Mouse (Mus musculus) heart, embryonic 14.5 days (tissue): ENCODE data around the gene Dnah14. TPM values are rescaled to one million over a fixed set of nuclear protein-coding genes. Genes with fewer than 3 reads are reported as not detected.

Source experiments
- ATAC-seq: fragments of 200-750 bp; cut with Nextera tagmentation; 2 replicates; pipeline ENCODE4 v1.8.0; 2017; ENCODE audit warnings: low read depth, moderate TSS enrichment; ENCODE audit not compliant: insufficient number of reproducible peaks, insufficient read depth, low FRiP score
- H3K27ac ChIP-seq, 2 experiments: fragments of 200-500 bp in 1 of 2; fragments of 300-500 bp in 1 of 2; sonication (generic) in 1 of 2; replicated peaks in 1 of 2; 2 replicates each; pipeline ENCODE4 v1.5.1; 2012 to 2014; ENCODE audit warnings: low read depth in 2 of 2, low read length in 2 of 2, control low read depth in 1 of 2, mild to moderate bottlenecking in 1 of 2, mixed read lengths in 1 of 2; ENCODE audit not compliant: control insufficient read depth in 1 of 2, insufficient read depth in 1 of 2
- H3K27me3 ChIP-seq: fragments of 300-500 bp; sonication (generic); 2 replicates; pipeline ENCODE4 v1.6.1; 2014; ENCODE audit warnings: mild to moderate bottlenecking, low read length, control low read depth; ENCODE audit not compliant: control insufficient read depth, insufficient read depth
- H3K36me3 ChIP-seq: fragments of 300-500 bp; sonication (generic); 2 replicates; pipeline ENCODE4 v1.6.1; 2014; ENCODE audit warnings: mild to moderate bottlenecking, control low read depth, low read length, mixed read lengths; ENCODE audit not compliant: control insufficient read depth, insufficient read depth
- H3K4me1 ChIP-seq, 2 experiments: fragments of 200-500 bp in 1 of 2; fragments of 300-500 bp in 1 of 2; sonication (generic) in 1 of 2; 2 replicates each; pipeline ENCODE4 v1.6.1; 2012 to 2014; ENCODE audit warnings: low read length in 2 of 2, control low read depth in 1 of 2, mixed read lengths in 1 of 2; ENCODE audit not compliant: control insufficient read depth in 2 of 2, insufficient read depth in 2 of 2
- H3K4me2 ChIP-seq: fragments of 300-500 bp; sonication (generic); 2 replicates; pipeline ENCODE4 v1.6.1; 2014; ENCODE audit warnings: mild to moderate bottlenecking, low read length
- H3K4me3 ChIP-seq, 2 experiments: fragments of 200-500 bp in 1 of 2; fragments of 300-500 bp in 1 of 2; sonication (generic) in 1 of 2; 2 replicates each; pipeline ENCODE4 v1.5.1; 2012 to 2014; ENCODE audit warnings: low read length in 2 of 2, mild to moderate bottlenecking in 2 of 2, control low read depth in 1 of 2, low read depth in 1 of 2, moderate library complexity in 1 of 2; ENCODE audit not compliant: control insufficient read depth in 1 of 2, insufficient read depth in 1 of 2
- H3K9ac ChIP-seq: fragments of 300-500 bp; sonication (generic); 2 replicates; pipeline ENCODE4 v1.6.1; 2014; ENCODE audit warnings: mild to moderate bottlenecking, low read length
- H3K9me3 ChIP-seq: fragments of 300-500 bp; sonication (generic); 2 replicates; pipeline ENCODE4 v1.6.1; 2016; ENCODE audit warnings: low read length, control low read depth; ENCODE audit not compliant: control insufficient read depth
- WGBS: fragments of 180-500 bp; shearing (Covaris S2); extraction: QIAGEN DNeasy Blood & Tissue Kit; methylation state at CpG from one replicate; pipeline ENCODE4 v1.1.7; 2014; 5-methylcytosine and 5-hydroxymethylcytosine counted together
- polyA plus RNA-seq: library from polyadenylated mRNA; unstranded; fragments of >200 nt; fragmentation: Nextera tagmentation; extraction: Ambion mirVana; gene quantifications from 2 replicates; pipeline ENCODE4 v1.2.1, GENCODE M21; 2014

Gene Dnah14
- polyA plus RNA-seq, 1 experiment from 2014 or later, result 1.2 TPM

- no peaks in the 10 kb centered on the region for H3K9me3 ChIP-seq
- no peaks in the 10 kb centered on the region for H3K36me3 ChIP-seq
- no peak overlapping the region for H3K9ac ChIP-seq
- H3K4me2 ChIP-seq, result no peak overlapping the region
- H3K27me3 ChIP-seq, result no peaks in the 10 kb centered on the region
- H3K4me3 ChIP-seq, result no peak overlapping the region
- WGBS, result 66% methylated on average over 3 of the region's 3 CpGs
- no peak overlapping the region for H3K27ac ChIP-seq
- H3K4me1 ChIP-seq, result no peaks in the 10 kb centered on the region
- ATAC-seq, result no peak
Observed at GRCm38 (mm10) chr1:181799911-181800310, 223.6 kb downstream of the Dnah14 start.

- Histone ChIP-seq H3K4me3 (no peak overlapping the region), H3K9ac (no peak overlapping the region), H3K36me3 (no peaks in the 10 kb centered on the region), H3K27me3 (no peaks in the 10 kb centered on the region), H3K4me1 (no peaks in the 10 kb centered on the region), H3K4me2 (no peak overlapping the region), H3K27ac (no peak overlapping the region), H3K9me3 (no peaks in the 10 kb centered on the region)
- no peak for ATAC-seq
- WGBS, result 84% methylated on average over 4 of the region's 4 CpGs
Observed at GRCm38 (mm10) chr1:181800667-181801066, 224.3 kb downstream of the Dnah14 start.

- Histone ChIP-seq H3K4me2 (no peak overlapping the region), H3K9me3 (no peaks in the 10 kb centered on the region), H3K4me1 (no peaks in the 10 kb centered on the region), H3K9ac (no peak overlapping the region), H3K27me3 (no peaks in the 10 kb centered on the region), H3K4me3 (no peak overlapping the region), H3K27ac (no peak overlapping the region), H3K36me3 (peaks cover 34% of the 10 kb centered on the region)
- 87% methylated on average over 18 of the region's 18 CpGs for WGBS
- ATAC-seq, result no peak
Observed at GRCm38 (mm10) chr1:181811481-181812223, 235.3 kb downstream of the Dnah14 start.

- WGBS, result 92% methylated on average over 7 of the region's 7 CpGs
- H3K27ac ChIP-seq, result no peak overlapping the region
Observed at GRCm38 (mm10) chr1:181826716-181827115, 250.4 kb downstream of the Dnah14 start.

GRCm38 (mm10) chr1:181828365-181828764 lies 252.0 kb downstream of the Dnah14 start:
- no peaks in the 10 kb centered on the region for H3K4me1 ChIP-seq
- peaks cover 100% of the 10 kb centered on the region for H3K36me3 ChIP-seq
- H3K27ac ChIP-seq, result no peak overlapping the region
- no peak overlapping the region for H3K9ac ChIP-seq
- no peak for ATAC-seq
- no peak overlapping the region for H3K4me3 ChIP-seq
- H3K9me3 ChIP-seq, result no peaks in the 10 kb centered on the region
- no peaks in the 10 kb centered on the region for H3K27me3 ChIP-seq
- 90% methylated on average over 5 of the region's 5 CpGs for WGBS
- H3K4me2 ChIP-seq, result no peak overlapping the region

More at GRCm38 (mm10) chr1:181826716-181827115, 250.4 kb downstream of the Dnah14 start:
- H3K9ac ChIP-seq, result no peak overlapping the region
- H3K4me3 ChIP-seq, result no peak overlapping the region
- H3K4me1 ChIP-seq, result no peaks in the 10 kb centered on the region
- no peaks in the 10 kb centered on the region for H3K9me3 ChIP-seq
- peaks cover 100% of the 10 kb centered on the region for H3K36me3 ChIP-seq
- no peaks in the 10 kb centered on the region for H3K27me3 ChIP-seq
- no peak overlapping the region for H3K4me2 ChIP-seq
- ATAC-seq, result no peak

- Histone ChIP-seq H3K27me3 (no peaks in the 10 kb centered on the region), H3K36me3 (peaks cover 95% of the 10 kb centered on the region), H3K27ac (no peak overlapping the region), H3K9ac (no peak overlapping the region), H3K4me3 (no peak overlapping the region), H3K4me2 (no peak overlapping the region), H3K4me1 (no peaks in the 10 kb centered on the region), H3K9me3 (no peaks in the 10 kb centered on the region)
- WGBS, result 85% methylated on average over 5 of the region's 5 CpGs
- no peak for ATAC-seq
Observed at GRCm38 (mm10) chr1:181832720-181833119, 256.4 kb downstream of the Dnah14 start.

GRCm38 (mm10) chr1:181833143-181833542 lies 256.8 kb downstream of the Dnah14 start:
- peaks cover 95% of the 10 kb centered on the region for H3K36me3 ChIP-seq

GRCm38 (mm10) chr1:181838111-181838510 lies 261.8 kb downstream of the Dnah14 start:
- Histone ChIP-seq H3K9ac (no peak overlapping the region), H3K27ac (no peak overlapping the region), H3K4me1 (peaks cover 4 to 21% of the 10 kb centered on the region in 2 experiments; a peak in 3 of 4 replicates), H3K9me3 (no peaks in the 10 kb centered on the region), H3K4me2 (no peak overlapping the region), H3K36me3 (peaks cover 47% of the 10 kb centered on the region), H3K27me3 (no peaks in the 10 kb centered on the region), H3K4me3 (no peak overlapping the region)
- no peak for ATAC-seq
- 75% methylated on average over 5 of the region's 5 CpGs for WGBS

More at GRCm38 (mm10) chr1:181833143-181833542, 256.8 kb downstream of the Dnah14 start:
- Histone ChIP-seq H3K9ac (no peak overlapping the region), H3K27ac (no peak overlapping the region), H3K9me3 (no peaks in the 10 kb centered on the region), H3K27me3 (no peaks in the 10 kb centered on the region), H3K4me2 (no peak overlapping the region), H3K4me1 (no peaks in the 10 kb centered on the region), H3K4me3 (no peak overlapping the region)
- whole genome bisulfite sequencing, result 61% methylated on average over 6 of the region's 6 CpGs
- ATAC-seq, result no peak
